Mouse (Mus musculus): ENCODE data around the gene Runx2.

DNA sequence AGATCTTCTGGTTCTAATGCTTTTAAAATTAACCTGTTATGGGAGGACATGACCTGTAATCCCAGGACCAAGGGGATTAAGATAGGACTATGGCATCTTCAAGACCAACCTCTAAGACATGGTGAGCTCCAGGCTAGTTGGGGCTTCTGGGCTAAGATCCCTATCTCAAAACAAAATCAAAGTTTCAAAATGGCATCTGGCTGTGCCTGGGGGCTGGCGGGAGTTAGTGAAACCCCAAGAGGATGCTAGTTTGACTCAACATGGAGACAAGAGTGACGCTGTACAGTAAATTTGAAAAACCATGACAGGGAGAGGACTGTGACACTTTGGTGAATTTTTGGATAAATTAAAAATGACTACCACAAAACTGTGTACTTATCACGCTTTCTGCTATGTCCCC, 202.6 kb downstream of the Runx2 start:
- TF ChIP-seq ZC3H11A (IDR thresholded peaks at IDR 0.05; ENCODE audit: borderline replicate concordance, low read depth, low read length) = no peak
- no peak for TF ChIP-seq HCFC1 (IDR thresholded peaks at IDR 0.05; ENCODE audit: borderline replicate concordance, insufficient read depth, low read length)

Data from ES-E14 (cell line).